Mouse (Mus musculus) embryonic stem cell, embryonic (primary cell): Measurements from ENCODE around the gene Cd300ld3.
"Not testable (repeated sequence)": the region's sequence is repeated elsewhere in the genome, so short reads cannot be mapped to it uniquely, and the experiment has no call there.

Experiments
- CTCF ChIA-PET, 4 experiments: fragments of 300-600 bp in 2 of 4; fragments of 350-600 bp in 2 of 4; sonication (Branson Sonifier 250); formaldehyde crosslinking; loops; one replicate each; lab custom pipeline; 2022; ENCODE audit warnings: inconsistent platforms in 2 of 4; lab: Charles Lee
- POLR2A ChIA-PET, 4 experiments: fragments of 300-600 bp in 2 of 4; fragments of 350-600 bp in 2 of 4; sonication (Branson Sonifier 250); formaldehyde crosslinking; loops; one replicate each; lab custom pipeline; 2022; ENCODE audit warnings: antibody characterized with exemption in 4 of 4, inconsistent platforms in 1 of 4; lab: Charles Lee

Cd300ld3 gene

DNA sequence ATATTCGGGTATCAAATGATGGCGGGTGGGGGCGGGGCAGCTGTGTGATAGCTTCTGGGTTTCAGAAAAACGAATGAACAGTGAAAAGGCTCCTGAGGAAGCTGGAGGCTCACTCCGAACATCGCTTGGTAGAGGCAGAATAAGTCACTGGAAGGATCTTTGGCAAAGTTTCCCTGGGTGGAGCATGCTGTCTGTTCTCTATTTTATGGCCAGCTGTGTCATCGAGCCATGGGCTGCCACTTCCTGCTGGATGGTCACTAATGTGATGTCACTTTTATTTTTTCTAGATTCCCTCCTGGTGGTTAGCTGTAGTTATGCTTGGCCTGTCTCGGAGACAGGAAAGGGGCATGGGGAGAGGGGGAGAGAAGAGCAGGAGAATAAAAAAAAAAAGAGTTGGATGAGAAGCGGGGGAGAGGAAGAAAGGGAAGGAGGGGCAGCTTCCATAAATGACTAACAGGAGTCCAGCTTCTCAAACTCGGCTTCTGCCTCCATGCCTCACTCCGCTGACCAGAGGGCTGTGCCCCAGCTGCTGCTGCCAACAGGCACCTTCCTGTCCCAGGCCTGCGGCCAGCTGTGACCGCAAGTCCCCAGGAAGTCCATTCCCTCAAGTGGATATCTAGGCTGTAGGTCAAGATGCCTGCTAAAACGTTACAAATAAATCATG, 23.6 kb upstream of the Cd300ld3 start:
- ChIA-PET POLR2A (interaction anchor here in 3 of 4 experiments (0.6 to 1.6 kb wide), 9 partner anchors 19 to 399 kb away, joined by 3 to 8 read pairs (median 4); partner anchors contain the start of gene Slc9a3r1 (in 1 of the 3)), CTCF (interaction anchor here (0.6 to 1.9 kb wide), 13 partner anchors 9 to 1605 kb away, joined by 3 to 20 read pairs (median 4); partner anchors contain the start of genes Fdxr (in 1 of the 4) and Rab37 (in 1 of the 4))

DNA sequence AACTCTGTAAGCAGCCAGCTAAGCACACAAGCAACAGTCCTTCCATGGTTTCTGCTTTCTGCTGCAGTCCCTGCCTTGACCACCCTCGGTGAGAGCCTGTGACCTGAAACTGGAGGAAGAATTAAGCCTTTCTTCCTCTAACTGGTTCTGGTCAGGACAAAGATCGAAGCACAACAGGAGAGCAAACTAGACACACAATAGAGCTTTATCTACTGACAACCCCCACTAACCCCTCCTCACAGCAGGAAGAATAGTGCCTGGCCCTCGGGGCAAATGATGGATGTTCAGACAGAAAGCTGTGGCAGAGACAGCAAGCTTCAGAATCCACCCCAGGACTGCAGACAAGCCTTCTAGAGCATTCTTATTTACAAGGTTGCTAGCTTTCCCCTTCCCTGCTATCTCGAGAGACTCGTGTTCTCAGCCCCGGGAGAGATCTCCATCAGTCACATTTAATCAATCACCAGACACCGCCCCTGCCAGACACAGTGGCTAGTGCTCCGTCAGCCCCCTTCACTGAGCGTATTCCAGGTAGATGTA, 22.9 kb upstream of the Cd300ld3 start:
- ChIA-PET POLR2A (interaction anchor here in 3 of 4 experiments (0.6 to 1.6 kb wide), 10 partner anchors 19 to 398 kb away, joined by 3 to 8 read pairs (median 4); partner anchors contain the start of gene Slc9a3r1 (in 1 of the 3)), CTCF (interaction anchor here (0.6 to 1.9 kb wide), 12 partner anchors 10 to 326 kb away, joined by 3 to 20 read pairs (median 4); partner anchors contain the start of genes Fdxr (in 1 of the 4) and Rab37 (in 1 of the 4))

DNA sequence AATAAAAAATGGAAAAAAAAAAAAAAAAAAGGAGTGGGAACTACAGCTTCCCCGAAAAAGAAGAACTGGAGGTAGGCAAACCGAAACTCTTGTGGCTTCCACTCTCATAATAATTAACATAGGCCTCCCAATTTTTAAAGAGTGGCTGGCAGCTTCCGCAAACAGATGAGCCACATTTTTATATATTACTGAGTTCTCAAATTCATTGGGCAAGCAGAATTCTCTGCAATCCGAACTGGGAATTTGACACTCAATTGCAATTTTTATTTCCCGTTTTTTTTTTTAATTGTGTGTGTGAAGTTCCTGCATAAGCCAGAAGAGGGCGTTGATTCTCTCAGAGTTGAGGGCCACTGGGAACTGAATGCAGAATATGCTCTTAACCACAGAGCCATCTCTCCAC, 18.6 kb upstream of the Cd300ld3 start:
- CTCF ChIA-PET: interaction anchor here in 1 of 4 experiments (0.6 to 1.9 kb wide), 5 partner anchors 14 to 87 kb away, joined by 3 to 10 read pairs (median 4); no protein-coding TSS in a partner anchor
- POLR2A ChIA-PET: interaction anchor here in 1 of 4 experiments (1.0 kb wide), 1 partner anchor 615 kb away, joined by 3 read pairs; no protein-coding TSS in a partner anchor

DNA sequence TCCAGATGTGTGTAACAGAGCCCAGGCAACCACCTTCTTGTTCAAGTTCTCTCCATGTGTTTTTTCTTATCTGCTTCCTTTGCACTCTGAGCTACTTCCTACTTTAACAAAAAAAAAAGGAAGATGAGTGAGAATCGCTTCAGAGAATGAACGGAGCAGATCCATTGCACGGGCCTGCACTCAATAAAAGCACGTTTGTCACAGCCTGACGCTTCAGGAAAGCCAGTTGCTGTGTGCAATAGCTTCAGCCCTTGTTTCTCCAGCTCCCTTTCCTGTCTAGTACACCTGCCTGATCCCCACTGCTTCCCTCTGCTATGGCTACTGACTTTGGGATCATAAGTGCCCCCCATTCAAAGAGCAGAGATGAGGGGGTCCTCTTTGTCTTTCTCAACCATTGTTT, 13.9 kb upstream of the Cd300ld3 start, which contains the start of gene Cd300e:
Gene Cd300e, minus strand, starts transcription at position 101 of the 400 bp plus-strand sequence.
- POLR2A ChIA-PET: interaction anchor here in 1 of 4 experiments (2.5 kb wide), 1 partner anchor 10 kb away, joined by 12 read pairs; no protein-coding TSS in a partner anchor
- CTCF ChIA-PET: interaction anchor here in 3 of 4 experiments (0.6 kb wide), 4 partner anchors 12 to 1352 kb away, joined by 3 to 5 read pairs (median 3); partner anchors contain the start of gene Cpsf4l (in 1 of the 3)

DNA sequence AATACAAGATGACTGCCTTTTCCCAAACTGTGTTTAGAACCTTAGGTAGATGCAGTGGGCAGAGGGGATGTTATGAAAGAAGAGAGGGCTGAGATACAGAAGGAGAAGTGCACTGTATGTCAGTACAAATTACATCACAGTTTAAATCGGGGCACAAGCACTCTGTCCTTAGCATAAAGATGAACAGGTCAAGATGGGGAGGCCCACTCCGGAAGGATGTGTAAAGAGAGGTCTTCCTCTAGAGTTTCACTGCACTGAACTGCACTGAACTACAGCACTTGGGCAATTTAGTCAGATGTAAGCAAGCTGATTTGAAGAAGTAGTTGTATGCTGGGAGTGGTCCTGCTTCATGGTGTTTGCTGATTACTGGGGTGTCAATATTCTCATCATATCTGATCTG, 11.6 kb upstream of the Cd300ld3 start:
- ChIA-PET CTCF (interaction anchor here in 1 of 4 experiments (1.0 kb wide), 1 partner anchor 11 kb away, joined by 5 read pairs; no protein-coding TSS in a partner anchor), POLR2A (interaction anchor here in 1 of 4 experiments (1.6 kb wide), 1 partner anchor 92 kb away, joined by 3 read pairs; no protein-coding TSS in a partner anchor)

DNA sequence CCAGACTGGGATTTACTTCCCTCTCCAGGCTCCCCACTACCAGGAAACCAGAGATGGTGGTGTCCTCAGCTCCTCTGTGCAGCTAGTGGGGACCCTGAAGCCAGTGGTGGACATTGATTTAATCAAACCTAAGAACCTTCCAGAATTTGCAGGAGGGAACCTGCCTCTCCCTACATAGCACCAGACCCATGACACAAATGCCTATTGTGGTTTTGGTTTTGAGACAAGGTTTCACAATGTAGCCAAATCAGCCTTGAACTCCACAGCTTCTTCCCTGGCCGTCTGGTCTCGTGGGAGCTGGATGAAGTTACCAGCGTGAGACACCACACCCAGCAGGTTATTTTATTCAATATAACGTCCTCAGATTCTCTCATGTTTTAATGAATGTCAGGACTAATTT, 10.5 kb upstream of the Cd300ld3 start:
- CTCF ChIA-PET: interaction anchor here in 1 of 4 experiments (0.6 kb wide), 1 partner anchor 100 kb away, joined by 3 read pairs; no protein-coding TSS in a partner anchor
- POLR2A ChIA-PET: interaction anchor here in 1 of 4 experiments (0.7 to 1.6 kb wide), 2 partner anchors 93 to 591 kb away, joined by 3 to 5 read pairs; no protein-coding TSS in a partner anchor

DNA sequence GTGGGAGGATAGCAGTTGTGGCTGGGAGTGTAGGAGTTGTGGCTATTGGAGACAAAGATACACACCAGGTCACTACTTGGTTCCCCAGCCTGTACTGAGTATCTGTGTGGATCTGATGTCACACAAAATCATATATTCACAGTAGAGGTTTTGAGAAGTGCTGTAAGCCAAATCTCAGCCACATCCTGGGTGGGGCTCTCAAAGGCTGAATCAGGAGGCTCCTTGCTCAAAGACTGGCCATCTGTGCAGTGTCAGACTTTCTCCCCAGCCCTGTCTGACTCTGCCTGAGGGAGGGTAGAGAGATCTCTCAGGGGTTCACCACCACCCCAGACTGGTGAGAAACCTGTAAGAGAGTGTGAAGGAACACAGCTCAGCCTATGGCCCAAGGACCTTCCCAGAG, 6.3 kb upstream of the Cd300ld3 start:
- ChIA-PET POLR2A (no interaction called here), CTCF (no interaction called here)

DNA sequence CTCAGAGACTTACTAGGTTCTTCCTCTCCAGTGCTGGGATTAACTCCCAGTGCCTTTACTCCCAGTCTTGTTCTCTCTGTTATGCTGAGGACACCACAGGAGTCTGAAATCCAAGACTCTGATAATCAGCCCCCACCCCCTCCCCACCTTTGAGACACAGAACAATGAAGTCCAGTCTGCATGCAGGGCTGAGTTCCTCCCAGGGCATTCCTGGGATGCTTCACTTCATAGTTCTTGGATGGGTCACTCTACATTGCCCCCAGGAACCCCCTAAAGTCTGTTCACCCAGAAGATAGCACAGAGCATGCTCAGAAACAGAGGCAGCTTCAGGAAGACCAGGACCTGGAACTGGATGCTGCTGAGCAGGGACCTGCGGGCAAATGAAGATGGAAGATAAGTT, 4.8 kb upstream of the Cd300ld3 start:
- POLR2A ChIA-PET: interaction anchor here in 3 of 4 experiments (0.6 to 2.7 kb wide), 4 partner anchors 9 to 308 kb away, joined by 4 to 12 read pairs (median 8); partner anchors contain the start of genes Cd300e (in 1 of the 3) and Cd300ld (in 1 of the 3)
- CTCF ChIA-PET: interaction anchor here in 1 of 4 experiments (1.7 kb wide), 1 partner anchor 18 kb away, joined by 4 read pairs; no protein-coding TSS in a partner anchor

DNA sequence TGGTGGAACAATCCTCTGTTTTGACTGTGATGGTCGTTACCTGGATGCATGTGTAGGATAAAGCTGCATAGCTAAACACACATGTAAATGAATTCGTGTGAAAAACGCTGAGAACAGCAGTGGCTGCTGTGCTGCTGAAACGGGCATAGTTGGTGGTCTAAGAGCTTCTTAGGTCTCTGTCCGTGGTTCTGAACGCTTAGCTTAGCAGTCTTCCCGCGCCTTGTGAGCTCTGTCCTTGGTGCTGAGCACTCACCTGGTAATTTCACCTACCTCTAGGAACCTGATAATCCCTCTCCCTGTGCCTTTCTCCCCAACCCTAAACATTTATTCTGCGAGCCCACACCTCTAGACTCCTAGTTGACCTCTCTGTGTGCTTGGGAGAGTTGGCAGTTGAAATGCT, 4.0 kb upstream of the Cd300ld3 start:
- ChIA-PET POLR2A (interaction anchor here in 2 of 4 experiments (0.6 to 2.7 kb wide), 7 partner anchors 9 to 425 kb away, joined by 3 to 12 read pairs (median 4); partner anchors contain the start of gene Cd300e (in 1 of the 2)), CTCF (interaction anchor here in 3 of 4 experiments (0.6 to 1.7 kb wide), 15 partner anchors 13 to 748 kb away, joined by 3 to 6 read pairs (median 3); partner anchors contain the start of gene Rab37 (in 1 of the 3))

DNA sequence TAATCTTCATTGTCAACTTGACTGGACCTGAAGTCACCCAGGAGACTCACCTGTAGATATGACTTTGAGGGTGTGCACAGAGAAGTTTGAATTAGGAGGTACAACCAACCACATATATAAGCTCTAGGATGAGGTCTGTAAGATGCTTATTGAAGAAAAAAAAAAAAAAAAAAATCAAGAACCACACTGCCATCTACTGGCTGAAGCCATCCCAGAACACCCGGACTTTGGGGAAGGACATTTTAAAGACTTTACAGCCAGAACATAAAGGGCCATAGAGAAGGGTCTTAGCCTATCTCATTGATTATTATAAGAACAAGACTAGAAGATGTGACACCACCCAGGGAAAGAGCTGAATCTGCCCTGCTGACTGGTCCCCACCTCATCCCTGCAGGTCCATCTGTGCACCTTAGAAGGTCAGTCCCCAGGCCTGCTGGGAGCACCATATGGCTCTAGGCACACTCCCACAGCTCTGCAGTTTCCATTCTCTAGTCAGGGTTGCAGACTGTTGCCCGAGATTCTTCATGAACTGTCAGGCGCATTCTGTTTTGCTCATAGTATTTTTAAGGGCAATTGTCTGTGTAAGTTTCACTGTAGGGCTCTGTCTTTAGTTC, 1.2 kb upstream of the Cd300ld3 start:
- POLR2A ChIA-PET: interaction anchor here in 3 of 4 experiments (0.6 to 0.9 kb wide), 4 partner anchors 9 to 272 kb away, joined by 3 to 4 read pairs (median 4); no protein-coding TSS in a partner anchor

DNA sequence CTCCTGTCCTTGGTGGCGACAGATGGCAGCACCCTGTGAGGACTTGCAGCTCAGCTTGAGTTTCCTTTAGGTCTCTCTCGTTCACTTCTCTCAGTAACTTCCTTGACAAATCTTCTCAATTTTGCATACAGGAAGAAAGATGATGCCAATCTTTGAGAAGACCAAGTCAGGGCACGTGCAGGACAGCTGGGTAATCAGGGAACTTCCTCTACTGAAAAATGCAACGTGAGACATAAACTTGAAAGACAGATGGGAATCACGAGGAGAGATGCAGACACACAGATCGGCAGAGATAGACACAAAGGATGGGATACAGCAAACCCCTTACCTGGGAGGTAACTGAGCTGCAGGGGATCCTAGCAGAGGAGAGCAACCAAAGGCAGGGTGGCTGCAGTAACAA, 10.5 kb downstream of the Cd300ld3 start, which contains the start of gene Cd300ld5:
Gene Cd300ld5, minus strand, starts transcription at position 101 of the 400 bp plus-strand sequence.
- CTCF ChIA-PET, POLR2A ChIA-PET: not testable (repeated sequence)

More for the DNA sequence above, 1.2 kb upstream of the Cd300ld3 start:
- CTCF ChIA-PET: interaction anchor here (0.6 to 1.0 kb wide), 24 partner anchors 11 to 1076 kb away, joined by 3 to 7 read pairs (median 4); partner anchors contain the start of gene Cd300e (in 1 of the 4)

DNA sequence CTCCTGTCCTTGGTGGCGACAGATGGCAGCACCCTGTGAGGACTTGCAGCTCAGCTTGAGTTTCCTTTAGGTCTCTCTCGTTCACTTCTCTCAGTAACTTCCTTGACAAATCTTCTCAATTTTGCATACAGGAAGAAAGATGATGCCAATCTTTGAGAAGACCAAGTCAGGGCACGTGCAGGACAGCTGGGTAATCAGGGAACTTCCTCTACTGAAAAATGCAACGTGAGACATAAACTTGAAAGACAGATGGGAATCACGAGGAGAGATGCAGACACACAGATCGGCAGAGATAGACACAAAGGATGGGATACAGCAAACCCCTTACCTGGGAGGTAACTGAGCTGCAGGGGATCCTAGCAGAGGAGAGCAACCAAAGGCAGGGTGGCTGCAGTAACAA, 21.3 kb downstream of the Cd300ld3 start, which contains the start of gene Cd300ld4:
Gene Cd300ld4, minus strand, starts transcription at position 101 of the 400 bp plus-strand sequence.
- CTCF ChIA-PET, POLR2A ChIA-PET: not testable (repeated sequence)

DNA sequence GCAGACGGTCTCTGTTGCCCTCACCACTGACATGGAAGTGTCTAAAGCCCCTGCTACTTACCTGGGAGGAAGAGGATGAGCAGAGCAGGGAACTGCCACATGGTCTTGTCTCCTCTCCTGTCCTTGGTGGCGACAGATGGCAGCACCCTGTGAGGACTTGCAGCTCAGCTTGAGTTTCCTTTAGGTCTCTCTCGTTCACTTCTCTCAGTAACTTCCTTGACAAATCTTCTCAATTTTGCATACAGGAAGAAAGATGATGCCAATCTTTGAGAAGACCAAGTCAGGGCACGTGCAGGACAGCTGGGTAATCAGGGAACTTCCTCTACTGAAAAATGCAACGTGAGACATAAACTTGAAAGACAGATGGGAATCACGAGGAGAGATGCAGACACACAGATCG, 32.1 kb downstream of the Cd300ld3 start, which contains the start of gene Cd300ld2:
Gene Cd300ld2, minus strand, starts transcription at position 101 of the 400 bp plus-strand sequence.
- POLR2A ChIA-PET: not testable (repeated sequence)

DNA sequence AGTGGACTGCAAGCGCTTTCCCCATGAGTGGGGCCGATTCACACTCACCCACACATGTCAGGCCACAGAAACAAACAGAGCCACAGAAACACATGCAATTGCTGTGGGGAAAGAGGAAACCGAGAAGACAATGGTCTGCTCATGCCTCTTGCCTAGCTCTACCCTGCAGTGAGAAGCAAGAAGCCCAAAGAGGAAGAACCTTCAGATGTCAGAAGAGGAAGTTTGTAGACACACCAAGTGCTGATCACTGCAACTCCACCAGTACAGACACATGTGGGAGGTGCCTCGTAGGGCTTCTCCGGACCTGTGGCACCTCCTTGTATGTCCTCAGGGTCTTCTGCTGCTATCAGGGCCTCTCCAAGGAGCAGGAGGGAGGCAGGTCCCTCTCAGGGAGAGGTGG, 44.1 kb downstream of the Cd300ld3 start:
- CTCF ChIA-PET: no interaction called here
- POLR2A ChIA-PET: no interaction called here

More for the DNA sequence above, 32.1 kb downstream of the Cd300ld3 start, which contains the start of gene Cd300ld2:
- CTCF ChIA-PET: not testable (repeated sequence)

DNA sequence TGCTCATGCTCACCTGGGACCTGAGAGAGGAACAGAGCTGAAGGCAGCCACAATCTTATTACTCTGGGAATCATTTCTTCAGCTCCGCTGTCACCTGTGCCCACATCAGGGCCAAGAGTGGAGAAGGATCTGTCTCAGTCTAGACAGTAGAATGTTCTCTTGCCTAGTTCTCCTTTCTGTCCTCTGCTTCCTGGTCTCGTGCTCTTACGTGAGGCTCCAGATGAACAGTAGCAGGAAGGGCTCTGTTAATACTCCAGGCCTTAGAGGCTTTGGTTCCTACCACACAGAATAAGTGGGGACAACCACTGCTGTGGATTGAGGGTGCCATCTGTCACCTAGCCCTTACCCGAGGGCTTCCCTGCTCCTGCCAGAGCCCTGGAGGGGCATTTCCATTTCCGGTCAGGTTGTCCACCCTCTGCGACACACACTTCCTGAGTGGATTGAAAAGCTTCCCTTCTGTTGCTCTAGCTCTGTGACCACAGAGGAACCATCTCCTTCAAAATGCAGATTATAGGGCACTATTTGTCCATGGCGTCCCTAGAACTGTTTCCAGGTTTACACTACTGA, 46.7 kb downstream of the Cd300ld3 start, which contains the start of gene Cd300c2:
Gene Cd300c2, minus strand, starts transcription at position 407 of the 567 bp plus-strand sequence.
- POLR2A ChIA-PET: no interaction called here
- CTCF ChIA-PET: no interaction called here
